Mouse (Mus musculus): ENCODE data around the gene Rfx8.

The Rfx8 gene

GRCm38 (mm10) chr1:39733876-39734275 is 13.1 kb upstream of the Rfx8 start:
- no peak for DNase-seq

GRCm38 (mm10) chr1:39732081-39732480 is 11.3 kb upstream of the Rfx8 start:
- no peak for DNase-seq

GRCm38 (mm10) chr1:39731543-39731942 is 10.7 kb upstream of the Rfx8 start:
- DNase-seq = peak; percentile 65

- no peak for DNase-seq
Observed at GRCm38 (mm10) chr1:39730868-39731267, 10.1 kb upstream of the Rfx8 start.

- DNase-seq = no peak
Observed at GRCm38 (mm10) chr1:39729919-39730318, 9.1 kb upstream of the Rfx8 start.

GRCm38 (mm10) chr1:39721351-39721726 is 542 bp upstream of the Rfx8 start:
- no peak for DNase-seq

- no peak for DNase-seq
Observed at GRCm38 (mm10) chr1:39720186-39720585, 611 bp downstream of the Rfx8 start.

- DNase-seq = no peak
Observed at GRCm38 (mm10) chr1:39715551-39715950, 5.2 kb downstream of the Rfx8 start.

- no peak for DNase-seq
Observed at GRCm38 (mm10) chr1:39714729-39715128, 6.1 kb downstream of the Rfx8 start.

GRCm38 (mm10) chr1:39713842-39714658 is 6.7 kb downstream of the Rfx8 start:
- DNase-seq = peak; percentile 89

- DNase-seq = no peak
Observed at GRCm38 (mm10) chr1:39713300-39713699, 7.5 kb downstream of the Rfx8 start.

GRCm38 (mm10) chr1:39712261-39712660 is 8.5 kb downstream of the Rfx8 start:
- peak; percentile 49 for DNase-seq

GRCm38 (mm10) chr1:39710604-39711003 is 10.2 kb downstream of the Rfx8 start:
- peak; percentile 73 for DNase-seq

GRCm38 (mm10) chr1:39710016-39710415 is 10.8 kb downstream of the Rfx8 start:
- no peak for DNase-seq

- DNase-seq = no peak
Observed at GRCm38 (mm10) chr1:39708778-39709177, 12.0 kb downstream of the Rfx8 start.

GRCm38 (mm10) chr1:39702216-39703046 is 18.4 kb downstream of the Rfx8 start:
- no peak for DNase-seq

GRCm38 (mm10) chr1:39701274-39701602 is 19.6 kb downstream of the Rfx8 start:
- DNase-seq = no peak

GRCm38 (mm10) chr1:39700599-39701273 is 20.1 kb downstream of the Rfx8 start:
- no peak for DNase-seq

GRCm38 (mm10) chr1:39698456-39698855 is 22.3 kb downstream of the Rfx8 start:
- peak; percentile 49 for DNase-seq

- peak; percentile 72 for DNase-seq
Observed at GRCm38 (mm10) chr1:39695198-39695597, 25.6 kb downstream of the Rfx8 start.

- no peak for DNase-seq
Observed at GRCm38 (mm10) chr1:39694756-39695155, 26.0 kb downstream of the Rfx8 start.

GRCm38 (mm10) chr1:39691974-39692373 is 28.8 kb downstream of the Rfx8 start:
- no peak for DNase-seq

GRCm38 (mm10) chr1:39691061-39691460 is 29.7 kb downstream of the Rfx8 start:
- no peak for DNase-seq

- no peak for DNase-seq
Observed at GRCm38 (mm10) chr1:39688573-39688972, 32.2 kb downstream of the Rfx8 start.

Measured in kidney, adult 9 months (tissue).